Mouse (Mus musculus): ENCODE measurements around the gene 4930402H24Rik. TPM values are rescaled to one million over a fixed set of nuclear protein-coding genes. Genes with fewer than 3 reads are reported as not detected.

Gene 4930402H24Rik
- polyA plus RNA-seq, 1 experiment: 5.2 TPM

DNA sequence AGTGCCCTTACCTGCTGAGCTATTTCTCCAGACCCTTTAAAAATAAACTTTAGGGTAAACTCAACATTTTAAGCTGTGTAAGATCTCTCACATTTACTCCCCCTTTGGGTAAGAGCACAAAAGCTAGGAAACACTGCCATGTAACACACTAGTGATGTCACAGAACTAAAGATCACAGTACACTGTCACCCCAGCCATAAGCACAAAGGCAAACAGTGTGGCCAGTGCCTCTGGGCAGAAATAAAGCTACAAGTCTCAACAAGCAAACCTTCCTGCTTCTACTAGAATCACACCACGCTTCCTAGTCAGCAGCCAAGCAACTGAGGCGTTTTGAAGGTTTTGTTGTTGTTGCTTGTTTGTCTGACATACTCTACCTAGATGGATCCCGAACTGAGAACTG lies 72.5 kb downstream of the 4930402H24Rik start:
- TF ChIP-seq GATA1 (IDR thresholded peaks at IDR 0.05; ENCODE audit: low read length): no peak

DNA sequence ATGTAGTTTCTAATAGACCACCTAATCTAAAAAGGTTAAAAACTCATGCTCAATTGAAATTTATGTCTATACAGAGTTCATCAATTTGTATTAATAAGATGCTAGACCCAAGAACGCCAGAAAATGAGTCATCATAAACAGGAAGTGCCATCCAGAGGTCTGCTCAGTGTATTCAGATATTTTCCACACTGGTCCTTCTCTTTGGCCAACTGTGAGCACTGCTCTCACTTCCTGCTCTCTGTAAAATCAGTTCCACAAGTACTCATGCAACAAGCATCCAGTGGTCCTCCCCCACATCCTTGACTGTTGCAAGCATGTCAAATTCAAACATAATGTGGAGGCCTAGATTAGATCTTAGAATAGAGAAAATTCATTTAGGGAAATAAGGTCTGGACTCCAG lies 73.6 kb downstream of the 4930402H24Rik start:
- TF ChIP-seq GATA1 (IDR thresholded peaks at IDR 0.05; ENCODE audit: low read length): no peak

DNA sequence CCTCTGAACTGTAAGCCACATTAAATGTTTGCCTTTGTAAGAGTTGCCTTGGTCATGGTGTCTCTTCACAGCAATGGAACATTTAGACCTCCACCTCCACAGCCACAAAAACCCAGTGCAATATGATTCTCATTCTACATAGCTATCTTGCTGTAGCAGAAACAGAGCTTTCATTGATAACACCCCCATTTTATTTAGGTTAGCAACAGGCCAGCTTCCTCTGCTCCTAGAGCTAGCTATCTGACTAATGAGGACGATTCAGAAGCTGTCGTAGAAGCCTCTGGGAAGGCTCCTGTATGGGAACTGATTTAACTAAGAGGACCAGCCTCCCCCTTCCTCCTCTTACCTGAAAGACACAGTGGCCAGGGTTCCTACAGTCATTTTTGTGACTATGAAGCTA lies 74.2 kb downstream of the 4930402H24Rik start:
- TF ChIP-seq GATA1 (IDR thresholded peaks at IDR 0.05; ENCODE audit: low read length): no peak

DNA sequence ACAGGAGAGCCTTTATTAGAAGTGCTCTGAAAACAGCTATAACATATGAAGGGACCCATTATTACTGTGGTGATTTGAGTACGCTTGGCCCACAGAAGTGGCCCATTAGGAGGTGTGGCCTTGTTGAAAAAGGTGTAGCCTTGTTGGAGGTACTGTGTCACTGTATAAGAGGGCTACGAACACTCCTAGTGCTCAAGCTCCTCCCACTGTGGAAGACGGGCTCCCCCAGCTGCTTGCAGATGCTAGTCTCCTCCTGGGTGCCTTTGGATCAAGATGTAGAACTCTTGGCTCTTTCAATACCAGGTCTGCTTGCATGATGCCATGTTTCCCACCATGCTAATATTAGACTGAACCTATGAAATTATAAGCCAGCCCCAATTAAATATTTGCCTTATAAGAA lies 76.0 kb downstream of the 4930402H24Rik start:
- TF ChIP-seq GATA1 (IDR thresholded peaks at IDR 0.05; ENCODE audit: low read length): no peak

DNA sequence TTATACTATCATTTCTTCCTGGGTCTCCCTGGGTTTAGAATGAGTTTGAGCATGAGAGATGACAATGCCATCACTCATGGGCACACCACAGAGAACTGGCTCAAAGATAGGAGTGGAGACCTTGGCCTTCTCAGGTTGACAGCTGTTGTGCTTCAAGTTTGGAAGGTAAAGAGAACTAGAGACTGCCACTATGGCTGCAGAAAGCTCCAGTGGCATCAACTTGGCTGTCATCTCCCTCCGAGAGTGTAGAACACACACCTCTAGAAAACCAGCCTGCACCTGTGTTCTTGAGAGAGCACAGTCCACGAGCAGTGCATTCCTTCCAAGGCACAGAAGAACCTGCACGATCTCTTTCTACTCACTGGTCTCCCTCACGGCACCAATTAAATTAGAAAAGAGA lies 76.7 kb downstream of the 4930402H24Rik start:
- no peak for TF ChIP-seq GATA1 (IDR thresholded peaks at IDR 0.05; ENCODE audit: low read length)

DNA sequence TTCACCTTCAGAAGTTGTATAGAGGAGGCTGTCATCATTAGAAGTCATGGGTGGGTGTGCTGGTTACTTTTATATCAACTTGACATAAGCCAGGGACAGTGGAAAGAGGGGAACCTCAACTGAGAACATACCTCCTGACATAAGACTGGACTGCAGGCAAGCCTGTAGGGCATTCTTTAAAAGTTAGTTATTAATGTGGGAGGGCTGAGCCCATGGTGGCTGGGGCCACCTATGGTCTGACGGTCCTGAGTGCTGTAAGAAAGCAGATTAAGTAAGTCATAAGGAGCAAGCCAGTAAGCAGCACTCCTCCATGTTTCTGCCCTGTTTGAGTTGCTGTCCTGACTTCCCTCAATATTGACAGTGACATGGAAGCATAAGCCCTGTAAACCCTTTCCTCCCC lies 77.5 kb downstream of the 4930402H24Rik start:
- no peak for TF ChIP-seq GATA1 (IDR thresholded peaks at IDR 0.05; ENCODE audit: low read length)

DNA sequence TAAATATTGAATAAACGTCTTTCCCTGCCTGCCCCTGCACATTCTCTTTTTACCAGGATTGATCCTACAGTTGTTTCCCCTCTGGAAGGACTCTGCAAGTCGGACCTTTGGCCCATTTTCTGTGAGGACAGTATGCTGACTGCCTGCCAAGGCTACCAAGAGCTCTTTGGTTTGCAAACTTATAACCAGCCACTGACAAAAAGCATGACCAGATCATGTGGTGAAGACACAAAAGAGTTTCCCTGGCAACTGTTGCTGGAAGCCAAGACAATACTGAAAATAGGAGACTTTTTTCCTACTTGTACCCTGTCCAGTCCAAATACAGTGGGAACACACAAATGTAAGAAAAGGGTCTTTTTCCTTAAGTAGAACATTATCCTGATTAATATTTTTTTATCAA lies 78.8 kb downstream of the 4930402H24Rik start:
- TF ChIP-seq GATA1 (IDR thresholded peaks at IDR 0.05; ENCODE audit: low read length): no peak

DNA sequence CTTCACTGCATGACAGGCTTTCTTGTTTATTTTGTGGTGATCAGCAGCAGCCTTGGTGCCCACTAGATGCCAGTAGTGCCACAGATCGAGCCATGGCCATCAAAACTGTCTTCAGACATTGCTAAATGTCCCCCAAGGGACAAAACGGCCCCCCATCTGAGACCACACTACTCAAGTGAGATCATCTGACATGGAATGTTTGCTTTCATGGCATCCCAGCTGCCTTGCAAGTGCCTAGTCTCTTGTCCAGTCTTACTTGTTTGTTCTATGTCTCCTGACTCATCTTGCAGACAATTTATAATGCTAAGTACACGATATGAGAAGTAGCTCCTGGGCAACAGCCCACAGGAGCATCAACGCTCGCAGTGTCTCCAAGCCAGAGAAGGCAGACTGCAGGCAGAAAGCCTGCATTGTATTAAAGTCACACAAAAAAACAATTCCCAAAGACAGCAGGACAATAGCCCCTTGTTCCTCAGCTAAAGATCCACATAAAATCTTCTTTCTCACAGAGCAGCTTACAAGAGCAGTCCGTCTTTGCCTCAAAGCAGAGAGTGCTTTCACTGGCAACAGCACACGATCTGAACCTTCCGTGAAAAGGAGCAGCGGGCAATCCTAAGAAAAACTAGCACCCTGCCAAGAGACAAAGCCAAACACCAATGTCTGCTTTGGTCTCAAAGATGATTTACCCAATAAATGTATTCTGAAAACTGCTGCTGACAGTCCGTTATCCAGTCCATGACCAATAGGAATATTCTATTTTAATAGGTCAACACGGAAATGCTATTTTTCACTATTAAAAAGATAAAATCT lies 87.2 kb downstream of the 4930402H24Rik start:
- TF ChIP-seq GATA1 (IDR thresholded peaks at IDR 0.05; ENCODE audit: low read length): no peak

DNA sequence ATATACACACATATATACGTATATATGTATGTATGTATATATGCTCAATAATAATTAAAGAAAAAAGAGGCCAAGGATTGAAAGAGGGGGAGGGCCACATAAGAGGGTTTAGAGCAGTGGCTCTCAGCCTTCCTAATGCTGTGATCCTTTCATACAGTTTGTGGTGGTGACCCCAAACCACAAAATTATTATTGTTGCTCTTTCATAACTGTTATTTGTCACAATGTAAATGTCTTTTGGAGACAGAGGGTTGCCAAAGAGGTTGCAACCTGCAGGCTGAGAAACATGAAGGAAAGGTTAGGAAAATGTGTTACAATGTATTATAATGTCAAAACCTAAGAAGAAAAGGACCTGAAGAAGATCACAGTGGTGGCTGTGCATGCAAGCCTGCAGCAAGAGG lies 88.3 kb downstream of the 4930402H24Rik start:
- no peak for TF ChIP-seq GATA1 (IDR thresholded peaks at IDR 0.05; ENCODE audit: low read length)

DNA sequence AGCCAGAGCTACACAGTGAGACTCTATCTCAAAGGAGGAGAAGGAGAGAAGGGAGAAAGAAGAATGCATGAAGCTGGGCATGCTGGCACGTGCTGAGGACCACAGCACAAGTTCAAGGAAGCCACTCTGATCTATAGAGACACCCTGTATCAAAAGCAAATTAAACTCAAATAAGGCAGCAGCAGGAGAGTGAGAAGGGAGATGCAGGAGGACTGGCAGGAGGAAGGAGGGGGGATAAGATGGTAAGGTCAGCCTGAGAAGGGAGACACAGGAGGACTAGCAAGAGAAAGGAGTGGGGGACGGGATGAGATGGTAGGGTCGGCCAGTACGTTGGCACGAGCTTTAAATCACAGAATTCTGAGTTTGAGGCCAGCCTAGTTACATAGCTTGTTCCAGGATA lies 90.0 kb downstream of the 4930402H24Rik start:
- no peak for TF ChIP-seq GATA1 (IDR thresholded peaks at IDR 0.05; ENCODE audit: low read length)

DNA sequence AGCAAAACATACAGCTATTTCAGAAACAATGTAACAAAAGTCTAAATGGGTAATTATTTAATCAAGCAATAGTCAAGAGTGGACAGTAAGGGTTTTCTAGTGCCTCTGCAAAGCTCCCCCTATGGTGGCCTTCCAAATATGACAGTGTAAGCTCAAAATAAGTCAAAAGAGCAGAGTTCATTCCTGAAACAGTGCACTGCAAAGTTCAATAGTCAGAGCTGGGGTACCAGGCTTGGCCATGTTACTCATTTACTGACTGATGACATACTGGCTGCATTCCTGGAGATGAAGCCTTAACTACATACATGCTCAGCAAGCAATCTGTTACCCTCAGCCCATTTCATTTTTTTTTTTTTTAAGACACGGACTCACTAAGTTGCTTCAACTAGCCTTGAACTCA lies 91.7 kb downstream of the 4930402H24Rik start:
- no peak for TF ChIP-seq GATA1 (IDR thresholded peaks at IDR 0.05; ENCODE audit: low read length)

DNA sequence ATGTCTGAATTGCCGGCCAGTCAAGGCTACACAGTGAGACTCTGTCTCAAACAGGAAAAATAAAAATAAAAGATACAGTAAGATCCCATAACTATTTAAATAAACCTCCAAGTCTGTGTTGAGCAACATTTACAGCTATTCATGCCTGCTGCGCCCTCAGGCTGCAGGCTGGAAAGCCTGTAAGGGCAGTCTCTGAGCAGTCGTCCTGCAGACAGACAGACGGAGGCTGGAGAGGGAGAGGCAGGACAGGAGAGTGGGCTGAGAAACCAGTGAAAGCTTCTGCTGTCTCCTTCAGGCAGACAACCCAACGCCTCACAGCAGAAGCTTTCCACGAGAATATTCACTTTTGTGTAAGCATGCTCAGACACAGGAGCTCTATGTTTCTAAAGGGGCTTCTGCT lies 92.5 kb downstream of the 4930402H24Rik start:
- TF ChIP-seq GATA1 (IDR thresholded peaks at IDR 0.05; ENCODE audit: low read length): no peak

DNA sequence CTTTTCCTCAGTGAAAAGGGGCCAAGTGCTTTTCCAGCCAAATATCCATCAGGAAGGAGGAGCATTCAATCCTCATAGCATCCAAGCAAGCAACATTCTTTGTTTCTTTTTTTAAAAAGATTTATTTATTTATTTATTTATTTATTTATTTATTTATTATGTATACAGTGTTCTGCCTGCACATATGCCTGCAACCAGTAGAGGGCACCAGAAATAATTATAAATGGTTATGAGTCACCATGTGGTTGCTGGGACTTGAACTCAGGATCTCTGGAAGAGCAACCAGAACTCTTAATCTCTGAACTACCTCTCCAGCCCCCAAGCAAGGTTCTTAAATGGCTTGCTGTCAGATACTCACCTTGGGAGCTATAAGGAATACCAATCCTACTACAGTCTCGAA lies 93.7 kb downstream of the 4930402H24Rik start:
- no peak for TF ChIP-seq GATA1 (IDR thresholded peaks at IDR 0.05; ENCODE audit: low read length)

DNA sequence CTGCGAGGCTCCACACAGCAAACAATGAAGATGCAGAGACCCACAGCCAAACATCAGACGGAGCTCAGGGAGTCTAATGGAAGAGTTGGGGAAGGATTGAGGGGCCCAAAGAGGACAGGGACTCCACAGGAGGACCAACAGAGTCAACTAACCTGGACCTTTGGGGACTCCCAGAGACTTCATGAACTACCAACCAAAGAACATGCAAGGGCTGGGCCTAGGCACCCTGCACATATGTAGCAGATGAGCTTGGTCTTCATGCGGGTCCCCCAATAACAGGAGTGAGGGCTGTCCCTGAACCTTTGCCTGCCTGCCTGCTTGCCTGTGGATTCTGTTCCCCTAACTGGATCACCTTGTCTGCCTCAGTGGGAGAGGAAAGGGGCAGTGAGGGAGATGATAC lies 101.1 kb downstream of the 4930402H24Rik start:
- TF ChIP-seq GATA1 (IDR thresholded peaks at IDR 0.05; ENCODE audit: low read length): no peak

DNA sequence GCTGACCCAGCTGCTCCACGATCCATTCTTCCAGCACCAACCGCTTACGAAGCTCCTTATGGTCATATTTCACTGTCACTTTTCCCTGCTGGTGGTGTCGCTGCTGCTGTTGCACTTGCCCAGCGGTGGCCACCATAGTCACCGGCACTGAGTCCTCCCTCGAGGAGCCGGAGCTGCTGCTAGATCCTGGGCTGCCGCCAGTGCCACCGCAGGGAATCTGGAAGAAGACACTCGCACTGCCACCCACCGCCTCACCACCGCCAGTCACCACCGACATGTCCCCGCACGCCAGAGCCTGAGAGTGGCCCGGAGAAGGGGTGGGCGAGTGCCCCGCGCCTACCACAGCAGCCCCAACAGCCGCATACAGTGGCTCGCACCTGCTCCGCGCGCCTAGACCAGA lies 102.5 kb downstream of the 4930402H24Rik start:
- TF ChIP-seq GATA1 (IDR thresholded peaks at IDR 0.05; ENCODE audit: low read length): no peak

DNA sequence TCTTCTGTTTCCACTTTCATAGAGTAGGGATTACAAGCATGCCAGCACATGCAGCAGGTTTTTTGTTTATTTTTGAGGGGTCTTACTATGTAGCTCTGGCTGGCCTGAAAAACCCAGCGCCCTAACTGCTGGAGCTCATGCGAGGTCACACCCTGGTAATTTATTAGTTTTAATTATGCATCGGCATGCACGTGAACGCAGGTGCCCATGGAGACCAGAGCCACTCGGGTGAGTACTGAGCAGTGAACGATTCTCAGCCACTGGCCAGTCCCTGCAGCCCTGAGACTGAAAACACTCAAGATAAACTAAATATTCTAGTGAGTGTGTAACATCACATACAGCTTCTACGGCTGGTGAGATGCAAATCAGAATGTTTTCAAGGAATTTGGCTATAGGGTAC lies 110.5 kb downstream of the 4930402H24Rik start:
- TF ChIP-seq GATA1 (IDR thresholded peaks at IDR 0.05; ENCODE audit: low read length): no peak

DNA sequence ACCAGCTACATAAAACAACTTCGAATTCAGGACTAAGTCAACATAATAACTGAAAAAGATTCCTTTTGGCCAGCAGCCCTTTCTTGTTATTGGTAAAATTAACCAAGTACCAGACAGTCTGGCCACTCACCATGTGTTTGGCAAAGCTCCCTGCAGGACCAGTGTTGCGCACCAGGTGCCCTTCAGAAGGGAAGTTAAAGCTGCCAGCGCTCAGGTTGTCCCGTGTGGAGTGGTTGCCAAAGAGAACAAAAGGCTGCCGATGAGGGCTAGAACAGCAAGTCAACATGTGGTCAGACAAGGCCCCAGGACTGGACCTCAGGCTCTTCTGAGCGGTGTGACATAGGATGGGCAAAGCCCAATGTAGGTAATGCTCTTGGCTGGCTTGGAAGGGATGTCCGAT lies 114.5 kb downstream of the 4930402H24Rik start:
- no peak for TF ChIP-seq GATA1 (IDR thresholded peaks at IDR 0.05; ENCODE audit: low read length)

DNA sequence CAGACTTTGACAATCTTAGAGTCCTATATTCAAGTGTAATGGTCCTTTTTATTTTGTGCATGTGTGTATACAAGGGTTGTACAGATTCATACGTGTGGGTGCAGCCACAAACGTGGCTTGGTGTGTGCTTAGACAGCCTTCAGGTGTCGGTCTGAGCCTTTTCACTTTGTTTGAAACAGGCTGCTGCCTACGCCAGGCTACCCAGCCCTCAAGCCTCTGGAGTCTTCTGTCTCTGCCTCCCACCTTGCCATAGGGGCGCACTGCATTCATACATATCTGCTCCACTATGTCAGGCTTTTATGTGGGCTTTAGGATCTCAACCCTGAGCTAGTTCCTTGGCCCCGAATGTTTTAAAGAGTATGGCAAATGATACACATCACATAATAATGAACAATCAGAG lies 116.6 kb downstream of the 4930402H24Rik start:
- TF ChIP-seq GATA1 (IDR thresholded peaks at IDR 0.05; ENCODE audit: low read length): no peak
